Mouse (Mus musculus) kidney, adult 2 months (tissue): ENCODE results near the gene Cbx3.

ENCODE experiments used
- CTCF ChIP-seq: fragments of 200-500 bp; conservative IDR thresholded peaks from 2 replicates; pipeline ENCODE4 v1.5.1; 2011; ENCODE audit warnings: low read depth, mild to moderate bottlenecking, control low read depth, low read length, moderate library complexity, mixed read lengths; ENCODE audit not compliant: insufficient read depth, insufficient read length
- POLR2A ChIP-seq: fragments of 200-500 bp; IDR thresholded peaks from one replicate; pipeline ENCODE4 v1.6.1; 2011; ENCODE audit warnings: low read depth, low read length, control low read depth

DNA sequence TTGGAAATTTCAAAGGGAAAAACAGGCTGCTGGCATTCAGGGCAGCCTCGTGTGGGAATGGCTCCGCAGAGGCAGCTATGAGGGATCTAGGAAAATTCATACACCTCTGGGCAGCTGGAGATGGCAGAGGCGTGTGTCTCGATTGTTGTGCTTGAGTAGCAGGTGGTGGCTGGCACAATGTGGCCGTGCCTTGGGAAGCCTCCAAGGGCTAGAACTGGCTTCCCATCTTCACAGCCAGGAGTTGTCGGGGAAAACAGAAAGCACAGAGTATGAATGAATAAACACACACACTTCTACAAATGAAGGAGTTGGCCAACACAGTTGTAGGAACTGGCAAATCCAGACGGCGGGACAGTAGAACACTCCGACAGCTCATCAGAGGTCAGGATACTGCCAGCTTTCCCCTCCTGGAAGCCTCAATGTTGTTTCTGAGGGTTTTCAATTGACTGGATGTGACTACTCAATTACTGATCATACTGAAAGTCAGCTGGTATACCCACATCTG lies 31.3 kb upstream of the Cbx3 start:
- TF ChIP-seq CTCF, result no peak
- no peak for TF ChIP-seq POLR2A
